Mouse (Mus musculus) E14TG2a.4 (cell line): ENCODE measurements around the gene Myh6.
"Not testable (repeated sequence)": the region's sequence is repeated elsewhere in the genome, so short reads cannot be mapped to it uniquely, and the experiment has no call there.

Experiments
- H3K27me3 ChIP-seq: 2 replicates; pipeline ENCODE4 v1.6.1; 2014; ENCODE audit warnings: low read length, control low read depth; ENCODE audit not compliant: insufficient read depth
- H3K36me3 ChIP-seq: 2 replicates; pipeline ENCODE4 v1.6.1; 2014; ENCODE audit warnings: low read length, control low read depth; ENCODE audit not compliant: insufficient read depth
- H3K4me1 ChIP-seq: replicated peaks from 2 replicates; pipeline ENCODE4 v1.6.1; 2014; ENCODE audit warnings: low read depth, low read length, control low read depth
- H3K4me3 ChIP-seq: replicated peaks from 2 replicates; pipeline ENCODE4 v1.5.1; 2014; ENCODE audit warnings: mild to moderate bottlenecking, low read length
- H3K9me3 ChIP-seq: 2 replicates; pipeline ENCODE4 v1.6.1; 2014; ENCODE audit warnings: low read length, control low read depth
- CTCF ChIP-seq: conservative IDR thresholded peaks from 2 replicates; pipeline ENCODE4 v1.5.1; 2014; ENCODE audit warnings: low read length
- NANOG ChIP-seq: IDR thresholded peaks from 2 replicates; pipeline ENCODE4 v1.6.1; 2014; ENCODE audit warnings: borderline replicate concordance, low read length, mixed read lengths
- POU5F1 ChIP-seq: IDR thresholded peaks from 2 replicates; pipeline ENCODE4 v1.6.1; 2014; ENCODE audit warnings: low read length, borderline replicate concordance

Myh6 gene

DNA sequence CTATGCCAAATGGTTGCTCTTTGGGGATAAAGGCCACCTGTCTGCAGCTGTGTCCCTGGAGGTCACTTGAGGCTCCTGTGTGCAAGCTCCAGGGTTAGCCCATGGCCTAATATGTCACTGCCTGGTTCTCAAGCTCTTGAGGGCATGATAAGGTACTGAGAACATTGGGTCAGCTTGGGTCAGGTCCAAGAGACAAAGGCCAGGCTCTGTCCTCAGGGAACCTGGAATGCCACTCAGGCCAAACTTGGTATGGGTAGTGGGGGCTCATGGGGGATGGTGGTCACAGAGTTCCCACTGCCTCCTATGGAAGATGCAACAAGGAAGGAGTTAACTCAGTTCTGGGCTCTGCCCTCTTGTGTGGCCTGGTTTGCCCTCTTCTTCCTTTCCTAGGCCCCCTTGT, 1.6 kb upstream of the Myh6 start:
- Histone ChIP-seq H3K36me3 (no peaks in the 10 kb centered on the region), H3K4me3 (no peak overlapping the region), H3K27me3 (peaks cover 90% of the 10 kb centered on the region), H3K4me1 (peaks cover 11% of the 10 kb centered on the region; the same call in 1 of the 2 replicates), H3K9me3 (no peaks in the 10 kb centered on the region; the same call in 1 of the 2 replicates)
- TF ChIP-seq CTCF (no peak), POU5F1 (no peak), NANOG (no peak)

GRCm38 (mm10) chr14:54967874-54968273, 1.1 kb upstream of the Myh6 start:
- Histone ChIP-seq H3K9me3 (no peaks in the 10 kb centered on the region; the same call in 1 of the 2 replicates), H3K4me3 (no peak overlapping the region), H3K27me3 (peaks cover 87% of the 10 kb centered on the region), H3K4me1 (peaks cover 8% of the 10 kb centered on the region; the same call in 1 of the 2 replicates), H3K36me3 (no peaks in the 10 kb centered on the region)
- TF ChIP-seq POU5F1, result no peak
- TF ChIP-seq NANOG, result no peak
- TF ChIP-seq CTCF, result no peak

DNA sequence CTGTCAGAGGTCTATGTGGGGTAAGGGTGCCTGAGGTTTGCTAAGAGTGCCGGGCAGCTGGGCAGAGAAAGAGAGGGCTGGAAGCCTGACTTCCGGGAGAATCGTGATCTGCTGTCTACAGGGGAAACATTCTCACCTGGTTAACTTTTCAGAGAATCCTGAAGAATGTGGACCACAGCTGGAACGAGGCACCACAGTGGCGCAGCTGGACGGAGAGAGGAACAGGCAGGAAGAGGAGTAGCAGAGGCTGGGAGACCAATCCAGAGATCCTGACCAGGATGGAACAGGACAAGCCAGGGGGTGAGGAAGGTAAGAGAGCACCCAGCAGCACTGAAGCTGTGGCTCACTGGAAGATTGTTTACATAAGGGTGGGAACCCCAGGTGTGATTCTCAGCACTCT, 1.1 kb downstream of the Myh6 start:
- Histone ChIP-seq H3K4me3 (no peak overlapping the region), H3K27me3 (peaks cover 87% of the 10 kb centered on the region), H3K9me3 (no peaks in the 10 kb centered on the region), H3K4me1 (peaks cover 6% of the 10 kb centered on the region; the same call in 1 of the 2 replicates), H3K36me3 (no peaks in the 10 kb centered on the region)
- TF ChIP-seq CTCF, result no peak
- no peak for TF ChIP-seq POU5F1
- TF ChIP-seq NANOG, result no peak

DNA sequence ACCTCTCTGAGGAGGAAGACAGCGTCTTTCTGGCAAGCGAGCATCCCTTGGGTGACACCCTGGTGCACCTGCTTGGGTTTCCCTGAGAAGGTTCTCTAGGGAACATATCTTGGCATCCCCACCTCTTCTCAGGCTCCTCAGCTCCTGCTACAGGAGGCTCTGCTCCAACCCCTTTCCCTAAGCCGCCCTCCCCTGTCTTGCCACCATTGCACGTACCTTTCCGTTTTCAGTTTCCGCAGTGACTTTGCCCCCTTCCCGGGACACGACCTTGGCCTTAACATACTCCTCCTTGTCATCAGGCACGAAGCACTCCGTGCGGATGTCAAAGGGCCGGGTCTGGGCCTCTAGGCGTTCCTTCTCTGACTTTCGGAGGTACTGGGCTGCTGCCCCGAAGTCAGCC, 1.7 kb downstream of the Myh6 start:
- Histone ChIP-seq H3K4me3 (no peak overlapping the region), H3K9me3 (no peaks in the 10 kb centered on the region), H3K36me3 (no peaks in the 10 kb centered on the region), H3K27me3 (peaks cover 86% of the 10 kb centered on the region), H3K4me1 (peaks cover 6% of the 10 kb centered on the region; the same call in 1 of the 2 replicates)
- TF ChIP-seq POU5F1 (no peak), NANOG (no peak), CTCF (no peak)

DNA sequence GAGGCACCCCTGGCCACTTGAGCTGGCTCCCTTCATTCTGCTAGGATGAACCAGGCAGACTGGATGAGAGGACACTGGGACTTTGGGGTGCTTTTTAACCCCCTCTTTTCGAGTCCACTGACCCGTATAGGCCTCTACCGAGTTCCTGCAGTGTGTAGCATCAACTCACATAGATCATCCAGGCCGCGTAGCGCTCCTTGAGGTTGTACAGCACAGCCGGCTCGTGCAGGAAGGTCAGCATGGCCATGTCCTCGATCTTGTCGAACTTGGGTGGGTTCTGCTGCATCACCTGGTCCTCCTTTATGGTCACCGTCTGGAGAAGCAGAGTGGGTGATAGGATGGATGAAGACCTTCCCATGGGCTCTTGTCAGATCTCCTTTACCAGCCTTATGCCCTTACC, 3.0 kb downstream of the Myh6 start:
- H3K27me3 ChIP-seq, result peaks cover 74% of the 10 kb centered on the region
- TF ChIP-seq CTCF (no peak), POU5F1 (no peak)
- peaks cover 6% of the 10 kb centered on the region; the same call in 1 of the 2 replicates for H3K4me1 ChIP-seq
- H3K9me3 ChIP-seq, result no peaks in the 10 kb centered on the region
- no peak overlapping the region for H3K4me3 ChIP-seq
- no peaks in the 10 kb centered on the region for H3K36me3 ChIP-seq

DNA sequence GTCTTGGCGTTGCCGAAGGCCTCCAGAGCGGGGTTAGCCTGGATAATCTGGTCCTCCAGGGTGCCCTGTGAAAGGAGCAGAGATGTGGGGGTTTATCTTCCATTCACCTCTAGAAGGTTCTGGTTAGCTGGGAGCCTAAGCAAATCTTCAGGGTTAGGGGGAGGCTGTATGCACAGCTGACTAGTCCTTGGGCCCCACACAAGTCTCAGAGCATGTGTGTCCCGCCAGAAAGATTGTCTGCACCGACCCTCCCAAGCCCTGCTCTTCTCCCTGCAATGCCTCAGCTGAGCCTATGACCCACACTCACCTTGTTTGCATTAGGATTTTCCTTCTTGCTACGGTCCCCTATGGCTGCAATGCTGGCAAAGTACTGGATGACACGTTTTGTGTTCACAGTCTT, 4.0 kb downstream of the Myh6 start:
- Histone ChIP-seq H3K4me1 (peaks cover 6% of the 10 kb centered on the region; the same call in 1 of the 2 replicates), H3K36me3 (no peaks in the 10 kb centered on the region), H3K27me3 (peaks cover 73% of the 10 kb centered on the region), H3K9me3 (no peaks in the 10 kb centered on the region), H3K4me3 (no peak overlapping the region)
- TF ChIP-seq POU5F1, result no peak
- TF ChIP-seq NANOG, result no peak
- no peak for TF ChIP-seq CTCF

DNA sequence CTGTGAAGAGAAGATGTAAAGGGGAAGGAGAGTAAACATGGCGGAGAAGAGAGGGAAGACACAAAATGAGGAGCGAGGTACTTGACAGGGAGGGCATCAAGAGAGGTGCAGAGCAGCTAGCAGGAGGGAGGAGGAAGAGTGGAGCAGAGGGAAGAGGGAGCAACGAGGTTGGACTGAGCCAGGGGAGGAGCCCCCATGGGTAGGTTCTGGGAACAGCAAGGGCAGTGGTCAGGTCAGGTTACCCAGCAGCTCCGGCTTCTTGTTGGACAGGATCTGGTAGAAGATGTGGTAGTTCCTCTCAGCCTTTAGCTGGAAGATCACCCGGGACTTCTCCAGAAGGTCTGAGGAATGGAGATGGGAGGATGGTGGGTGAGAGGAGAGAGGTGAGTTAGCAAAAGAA, 5.2 kb downstream of the Myh6 start:
- peaks cover 65% of the 10 kb centered on the region for H3K27me3 ChIP-seq
- TF ChIP-seq CTCF (no peak), NANOG (no peak), POU5F1 (no peak)
- peaks cover 7% of the 10 kb centered on the region; the same call in 1 of the 2 replicates for H3K4me1 ChIP-seq
- no peaks in the 10 kb centered on the region for H3K9me3 ChIP-seq
- no peaks in the 10 kb centered on the region for H3K36me3 ChIP-seq
- H3K4me3 ChIP-seq, result no peak overlapping the region

GRCm38 (mm10) chr14:54960769-54961168, 6.0 kb downstream of the Myh6 start:
- Histone ChIP-seq H3K9me3 (no peaks in the 10 kb centered on the region), H3K36me3 (no peaks in the 10 kb centered on the region), H3K27me3 (peaks cover 59% of the 10 kb centered on the region), H3K4me1 (peaks cover 10% of the 10 kb centered on the region; the same call in 1 of the 2 replicates), H3K4me3 (no peak overlapping the region)
- TF ChIP-seq CTCF (no peak), NANOG (no peak), POU5F1 (no peak)

- not testable (repeated sequence) for H3K9me3 ChIP-seq, H3K4me1 ChIP-seq, H3K4me3 ChIP-seq, H3K36me3 ChIP-seq
- H3K27me3 ChIP-seq, result peaks cover 59% of the 10 kb centered on the region
These were observed 6.7 kb downstream of the Myh6 start for GRCm38 (mm10) chr14:54959853-54960613.
